Mouse (Mus musculus) liver, embryonic 16.5 days (tissue): ENCODE measurements at regions not wholly inside any gene's neighbourhood (a gene's known extent, or its start where the extent isn't known, plus 50 kb on each side); places are given as distances from the start of the nearest gene placed in this dataset.
"Not testable (repeated sequence)": the region's sequence is repeated elsewhere in the genome, so short reads cannot be mapped to it uniquely, and the experiment has no call there.

Experiments used
- ATAC-seq: fragments of 200-750 bp; cut with Nextera tagmentation; 2 replicates; pipeline ENCODE4 v1.8.0; 2017; ENCODE audit warnings: low read depth, mild to moderate bottlenecking, moderate number of reproducible peaks, moderate library complexity
- H3K27ac ChIP-seq: fragments of 300-500 bp; sonication (generic); 2 replicates; pipeline ENCODE4 v1.5.1; 2014; ENCODE audit warnings: mild to moderate bottlenecking, low read length
- H3K27me3 ChIP-seq: fragments of 300-500 bp; sonication (generic); 2 replicates; pipeline ENCODE4 v1.6.1; 2014; ENCODE audit warnings: low read depth, low read length, mixed read lengths; ENCODE audit not compliant: control insufficient read depth, insufficient read depth
- H3K36me3 ChIP-seq: fragments of 300-500 bp; sonication (generic); 2 replicates; pipeline ENCODE4 v1.6.1; 2014; ENCODE audit warnings: mild to moderate bottlenecking; ENCODE audit not compliant: control insufficient read depth, insufficient read depth
- H3K4me1 ChIP-seq: fragments of 300-500 bp; sonication (generic); 2 replicates; pipeline ENCODE4 v1.6.1; 2014; ENCODE audit warnings: low read depth, low read length, mixed read lengths; ENCODE audit not compliant: control insufficient read depth
- H3K4me2 ChIP-seq: fragments of 300-500 bp; sonication (generic); 2 replicates; pipeline ENCODE4 v1.6.1; 2014; ENCODE audit warnings: low read depth, low read length, mixed read lengths
- H3K4me3 ChIP-seq: fragments of 300-500 bp; sonication (generic); 2 replicates; pipeline ENCODE4 v1.5.1; 2014; ENCODE audit warnings: low read depth, mild to moderate bottlenecking, low read length
- H3K9ac ChIP-seq: fragments of 300-500 bp; sonication (generic); 2 replicates; pipeline ENCODE4 v1.6.1; 2014; ENCODE audit warnings: low read depth, low read length
- H3K9me3 ChIP-seq: fragments of 300-500 bp; sonication (generic); replicated peaks from 2 replicates; pipeline ENCODE4 v1.6.1; 2016; ENCODE audit warnings: low read length; ENCODE audit not compliant: control insufficient read depth
- WGBS: fragments of 180-500 bp; shearing (Covaris S2); extraction: QIAGEN DNeasy Blood & Tissue Kit; methylation state at CpG from one replicate; pipeline ENCODE4 v1.1.7; 2014; ENCODE audit not compliant: insufficient replicate concordance; 5-methylcytosine and 5-hydroxymethylcytosine counted together

DNA sequence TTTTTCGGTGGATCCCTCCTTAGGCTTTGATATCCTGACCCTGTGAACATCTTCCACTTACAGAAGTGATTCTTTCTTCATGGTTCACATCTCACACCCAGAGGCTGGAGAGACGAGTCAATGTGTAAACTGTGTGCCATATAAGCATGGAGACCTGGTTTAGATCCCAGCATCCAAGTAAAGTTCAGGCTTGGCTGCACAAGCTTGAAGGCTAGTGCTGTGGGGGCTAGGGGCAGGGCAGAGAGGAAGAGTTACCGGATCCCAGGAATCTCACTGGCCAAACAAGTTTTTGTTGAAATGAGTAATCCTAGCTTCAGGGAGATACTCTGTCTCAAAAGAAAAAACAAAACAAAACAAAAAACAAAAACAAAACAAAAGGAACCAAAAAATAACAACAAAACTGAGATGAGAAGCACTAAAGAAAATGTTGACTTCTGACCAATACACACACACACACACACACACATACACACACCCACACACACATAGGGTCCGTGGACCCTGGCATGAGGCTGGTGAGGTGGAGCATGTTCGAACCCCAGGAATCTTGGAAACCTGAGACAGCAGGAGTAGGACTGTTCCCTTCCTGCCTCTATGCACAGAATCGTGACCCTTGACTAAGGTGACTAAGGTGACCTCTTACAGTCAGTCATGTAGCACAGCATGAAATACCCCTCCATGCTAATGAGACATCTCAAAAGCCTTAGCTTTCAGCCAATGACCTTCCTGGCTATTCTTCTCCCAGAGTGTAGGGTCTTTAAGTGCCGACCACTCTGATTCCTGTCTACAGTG is 55.2 kb downstream of the Gm12728 start:
- no peaks in the 10 kb centered on the region for H3K9me3 ChIP-seq
- H3K27me3 ChIP-seq: no peaks in the 10 kb centered on the region
- ATAC-seq: no peak
- no peaks in the 10 kb centered on the region for H3K4me1 ChIP-seq
- 52% methylated on average over 7 of the region's 7 CpGs for WGBS
- H3K4me3 ChIP-seq: no peak overlapping the region
- no peaks in the 10 kb centered on the region for H3K36me3 ChIP-seq
- no peak overlapping the region for H3K9ac ChIP-seq
- no peak overlapping the region for H3K27ac ChIP-seq
- no peak overlapping the region for H3K4me2 ChIP-seq

DNA sequence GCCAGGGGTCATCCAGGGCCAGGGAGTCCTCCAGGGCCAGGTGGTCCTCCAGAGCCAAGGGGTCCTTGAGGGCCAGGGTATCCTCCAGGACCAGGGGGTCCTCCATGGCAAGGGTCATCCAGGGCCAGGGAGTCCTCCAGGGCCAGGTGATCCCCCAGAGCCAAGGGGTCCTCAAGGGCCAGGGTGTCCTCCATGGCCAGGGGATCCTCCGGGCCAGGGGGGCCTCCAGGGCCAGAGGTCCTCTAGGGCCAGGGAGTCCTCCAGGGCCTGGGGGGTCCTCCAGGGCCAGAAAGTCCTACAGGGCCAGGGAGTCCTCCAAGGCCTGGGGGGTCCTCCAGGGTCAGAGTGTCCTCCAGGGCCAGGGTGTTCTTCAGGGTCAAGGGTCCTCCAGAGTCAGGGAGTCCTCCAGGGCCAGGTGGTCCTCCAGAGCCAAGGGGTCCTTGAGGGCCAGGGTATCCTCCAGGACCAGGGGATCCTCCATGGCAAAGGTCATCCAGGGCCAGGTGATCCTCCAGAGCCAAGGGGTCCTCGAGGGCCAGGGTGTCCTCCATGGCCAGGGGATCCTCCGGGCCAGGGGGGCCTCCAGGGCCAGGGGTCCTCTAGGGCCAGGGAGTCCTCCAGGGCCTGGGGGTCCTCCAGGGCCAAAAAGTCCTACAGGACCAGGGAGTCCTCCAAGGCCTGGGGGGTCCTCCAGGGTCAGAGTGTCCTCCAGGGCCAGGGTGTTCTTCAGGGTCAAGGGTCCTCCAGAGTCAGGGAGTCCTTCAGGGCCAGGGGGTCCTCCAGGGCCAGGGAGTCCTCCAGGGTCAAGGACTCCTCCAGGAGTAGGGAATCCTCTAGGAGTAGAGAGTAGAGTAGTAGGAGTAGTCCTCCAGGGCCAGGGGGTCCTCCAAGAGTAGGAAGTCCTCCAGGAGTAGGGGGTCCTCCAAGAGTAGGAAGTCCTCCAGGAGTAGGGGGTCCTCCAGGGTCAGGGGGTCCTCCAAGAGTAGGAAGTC is 56.6 kb downstream of the Gm12728 start:
- ATAC-seq, H3K36me3 ChIP-seq, H3K27me3 ChIP-seq, H3K9ac ChIP-seq, H3K27ac ChIP-seq, H3K9me3 ChIP-seq, H3K4me3 ChIP-seq, H3K4me2 ChIP-seq, H3K4me1 ChIP-seq: not testable (repeated sequence)
- 57% methylated on average over 3 of the region's 3 CpGs for WGBS

DNA sequence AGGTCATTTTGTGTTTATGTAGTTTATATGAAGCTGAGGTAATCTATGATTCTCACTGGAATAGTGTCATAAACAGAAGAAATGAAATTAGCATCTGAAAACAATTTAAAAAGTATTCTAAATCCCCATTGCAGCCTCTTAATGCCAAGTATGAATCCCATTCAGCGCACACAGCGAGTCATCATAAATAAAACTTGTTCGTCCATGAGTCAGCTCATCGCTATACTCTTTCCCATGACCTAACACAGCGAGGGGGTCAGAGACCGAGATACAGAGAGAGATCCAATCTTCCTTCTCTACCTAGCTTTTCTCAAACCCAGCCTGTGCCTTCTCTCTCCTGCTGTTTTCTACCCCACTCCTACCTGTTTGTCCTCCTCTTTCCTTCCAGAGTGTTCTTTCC is 63.4 kb downstream of the Gm12728 start:
- H3K9me3 ChIP-seq: no peaks in the 10 kb centered on the region
- ATAC-seq: no peak
- H3K36me3 ChIP-seq: no peaks in the 10 kb centered on the region
- H3K4me1 ChIP-seq: no peaks in the 10 kb centered on the region
- no peak overlapping the region for H3K4me3 ChIP-seq
- H3K27me3 ChIP-seq: no peaks in the 10 kb centered on the region
- no peak overlapping the region for H3K9ac ChIP-seq
- no peak overlapping the region for H3K27ac ChIP-seq
- H3K4me2 ChIP-seq: no peak overlapping the region
- WGBS: 75% methylated on average over 6 of the region's 6 CpGs

DNA sequence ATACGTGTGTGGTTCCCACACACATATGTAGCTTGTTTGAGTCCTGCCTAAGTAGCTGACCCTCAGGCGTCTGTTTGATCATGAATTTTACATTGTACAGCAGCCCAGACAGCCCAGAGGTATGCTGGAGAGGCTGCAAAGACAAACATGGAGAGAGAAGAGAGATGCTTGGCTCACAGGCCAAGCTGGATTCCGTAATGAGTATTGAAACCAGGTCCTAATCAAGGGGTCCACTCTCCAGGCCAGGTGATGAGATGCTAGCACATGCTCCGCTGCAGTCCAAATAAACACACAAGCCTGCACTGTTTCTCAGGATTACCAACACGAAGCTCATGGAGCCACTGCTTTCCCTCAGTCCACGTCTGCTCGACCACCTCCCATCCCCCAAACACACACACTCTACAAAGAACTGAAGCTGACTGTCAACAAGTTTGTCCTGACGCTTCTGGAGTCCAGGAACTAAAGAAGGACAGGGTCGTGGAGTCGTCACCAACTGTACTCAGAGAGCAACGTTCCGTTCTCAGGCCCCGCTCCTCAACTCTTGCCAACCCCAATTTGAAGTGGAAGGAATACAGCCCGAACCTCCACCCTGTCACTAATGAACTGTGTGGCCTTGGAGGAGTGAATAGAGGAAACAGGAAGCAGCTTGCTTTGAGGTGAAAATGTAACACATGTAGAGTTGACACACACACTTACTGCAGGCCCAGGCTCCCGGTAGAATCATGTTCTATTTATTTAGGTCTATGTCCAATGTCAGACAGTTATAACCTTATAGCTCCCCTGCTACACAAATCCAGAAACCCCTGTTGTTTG is 69.6 kb downstream of the Gm12728 start:
- ATAC-seq: no peak

DNA sequence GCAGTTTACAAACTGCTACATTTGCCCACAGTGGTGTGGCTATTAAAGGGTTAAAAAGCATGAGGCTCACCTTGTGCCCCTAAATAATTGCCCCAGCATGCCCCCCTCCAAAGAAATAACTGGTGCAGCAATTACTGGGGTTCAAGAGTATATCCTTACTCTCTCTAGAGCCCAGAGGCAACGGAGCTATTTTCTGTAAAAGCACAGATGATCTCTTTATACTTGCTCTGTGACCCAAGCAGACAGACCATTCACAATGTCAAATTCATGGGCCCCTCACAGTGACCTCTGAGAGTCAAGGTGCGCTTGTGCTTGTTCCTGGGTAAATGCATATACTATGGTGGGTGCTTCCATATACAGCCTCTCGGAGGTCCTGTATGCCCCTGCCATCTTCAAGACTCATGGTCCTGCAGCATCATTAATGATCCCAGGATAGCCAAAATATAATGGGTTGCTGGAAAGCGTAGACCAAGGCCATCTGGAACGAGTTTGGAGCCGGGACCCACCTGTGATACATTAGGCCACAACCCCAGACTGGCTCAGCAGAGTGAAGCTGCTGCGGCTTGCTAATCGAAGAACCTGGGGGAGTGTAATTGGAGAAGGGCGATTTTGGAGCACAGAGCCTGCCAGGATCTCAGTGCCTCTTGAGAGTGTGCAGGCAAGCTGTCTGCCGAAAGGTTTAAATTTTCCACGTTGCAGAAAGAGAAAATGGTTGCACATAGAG is 71.4 kb downstream of the Gm12728 start:
- WGBS: 58% methylated on average over 11 of the region's 11 CpGs
- no peak overlapping the region for H3K4me2 ChIP-seq
- no peaks in the 10 kb centered on the region for H3K27me3 ChIP-seq
- H3K27ac ChIP-seq: no peak overlapping the region
- H3K36me3 ChIP-seq: no peaks in the 10 kb centered on the region
- no peak overlapping the region for H3K4me3 ChIP-seq
- no peak overlapping the region for H3K9ac ChIP-seq
- no peak for ATAC-seq
- no peaks in the 10 kb centered on the region for H3K4me1 ChIP-seq
- no peaks in the 10 kb centered on the region for H3K9me3 ChIP-seq

More for the DNA sequence above, 69.6 kb downstream of the Gm12728 start:
- no peaks in the 10 kb centered on the region for H3K27me3 ChIP-seq
- no peaks in the 10 kb centered on the region for H3K4me1 ChIP-seq
- H3K27ac ChIP-seq: no peak overlapping the region
- no peak overlapping the region for H3K4me2 ChIP-seq
- H3K9me3 ChIP-seq: no peaks in the 10 kb centered on the region
- H3K9ac ChIP-seq: no peak overlapping the region
- 54% methylated on average over 15 of the region's 15 CpGs for WGBS
- no peak overlapping the region for H3K4me3 ChIP-seq
- no peaks in the 10 kb centered on the region for H3K36me3 ChIP-seq

DNA sequence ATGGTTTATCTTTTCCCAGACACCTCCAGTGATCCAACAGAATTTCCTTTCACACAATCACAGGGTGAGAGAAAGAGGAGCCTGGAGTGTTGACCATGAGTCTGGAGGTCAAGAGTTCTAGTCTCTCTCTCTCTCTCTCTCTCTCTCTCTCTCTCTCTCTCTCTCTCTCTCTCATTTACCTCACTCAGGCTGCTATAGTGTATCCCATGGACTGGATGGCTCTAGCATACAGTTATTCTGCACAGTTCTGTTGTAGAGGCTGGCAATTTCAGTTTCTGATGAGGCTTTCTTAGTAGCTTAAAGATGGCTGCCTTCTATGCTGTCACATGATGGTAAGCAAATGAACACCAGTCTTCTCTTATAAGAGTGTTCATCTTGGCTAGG is 72.0 kb downstream of the Gm12728 start:
- Histone ChIP-seq H3K27me3 (no peaks in the 10 kb centered on the region), H3K4me2 (no peak overlapping the region), H3K4me3 (no peak overlapping the region), H3K36me3 (no peaks in the 10 kb centered on the region), H3K9ac (no peak overlapping the region), H3K4me1 (no peaks in the 10 kb centered on the region), H3K9me3 (no peaks in the 10 kb centered on the region), H3K27ac (no peak overlapping the region)
- ATAC-seq: no peak

DNA sequence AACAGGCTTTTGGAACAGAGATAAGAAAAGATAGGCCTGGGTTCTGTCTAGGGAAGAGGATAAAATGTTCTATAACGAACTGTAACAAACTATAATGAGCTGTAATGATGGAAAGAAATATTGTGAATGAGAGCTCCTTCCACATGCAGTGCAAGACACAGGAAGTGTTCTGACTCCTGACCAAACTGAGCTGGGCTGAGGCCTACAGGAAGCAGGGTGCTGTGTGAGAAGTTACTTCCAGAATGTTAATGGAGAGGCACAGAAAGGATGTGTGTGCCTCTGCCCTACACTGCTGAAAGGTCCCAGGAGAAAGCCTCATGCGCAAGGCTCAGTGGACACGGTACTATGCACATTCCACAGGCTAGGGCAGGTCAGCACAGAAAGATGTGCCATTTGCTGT is 80.8 kb downstream of the Gm12728 start:
- no peak overlapping the region for H3K4me2 ChIP-seq
- no peaks in the 10 kb centered on the region for H3K4me1 ChIP-seq
- no peak for ATAC-seq
- no peaks in the 10 kb centered on the region for H3K27me3 ChIP-seq
- H3K36me3 ChIP-seq: no peaks in the 10 kb centered on the region
- 56% methylated on average over 3 of the region's 3 CpGs for whole genome bisulfite sequencing
- H3K4me3 ChIP-seq: no peak overlapping the region
- no peak overlapping the region for H3K9ac ChIP-seq
- no peak overlapping the region for H3K27ac ChIP-seq
- no peaks in the 10 kb centered on the region for H3K9me3 ChIP-seq

DNA sequence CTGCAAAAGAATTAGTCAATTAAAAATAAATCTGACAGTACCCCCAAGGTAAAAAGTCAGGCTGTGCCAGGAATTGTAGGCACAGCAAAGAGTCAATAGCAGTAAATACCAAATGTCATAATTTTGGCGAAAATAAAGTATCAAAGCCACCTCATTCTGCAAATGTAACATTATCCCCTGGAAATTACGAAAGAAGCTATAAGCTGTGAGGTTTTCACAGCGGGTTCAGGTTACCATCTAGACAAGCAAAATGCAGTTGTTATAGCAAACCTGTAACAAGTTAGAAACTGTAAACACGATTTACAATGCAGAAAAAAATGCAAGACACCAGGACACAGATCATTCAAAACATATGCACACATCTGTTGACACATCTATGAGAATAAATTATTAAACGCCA is 87.6 kb downstream of the Gm12728 start:
- no peak overlapping the region for H3K9ac ChIP-seq
- H3K27me3 ChIP-seq: no peaks in the 10 kb centered on the region
- no peak overlapping the region for H3K4me3 ChIP-seq
- H3K36me3 ChIP-seq: no peaks in the 10 kb centered on the region
- 58% methylated on average over 5 of the region's 5 CpGs for WGBS
- no peak overlapping the region for H3K4me2 ChIP-seq
- no peaks in the 10 kb centered on the region for H3K4me1 ChIP-seq
- no peak overlapping the region for H3K27ac ChIP-seq
- no peaks in the 10 kb centered on the region for H3K9me3 ChIP-seq
- no peak for ATAC-seq
